Mouse (Mus musculus): ENCODE data around the gene Nell2.

Gene Nell2

DNA sequence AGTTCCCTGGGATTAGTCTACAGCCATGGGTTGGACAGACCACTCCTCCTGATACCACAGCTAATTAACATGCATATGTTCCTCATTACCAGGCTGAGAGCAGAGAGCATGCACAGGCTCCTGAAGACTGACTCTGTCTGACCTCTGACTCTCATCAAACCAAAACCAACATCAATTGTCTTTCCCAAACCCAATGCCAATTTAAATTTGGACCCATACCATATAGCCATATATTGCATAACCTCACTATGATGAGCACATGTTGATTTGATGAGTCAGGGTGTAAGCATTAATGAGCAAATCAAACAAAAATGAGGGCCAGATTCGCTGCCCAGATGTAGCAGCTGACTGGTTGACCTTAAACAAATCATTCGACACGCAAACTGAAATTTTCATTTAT lies 51.9 kb downstream of the Nell2 start:
- in situ Hi-C loops (cut with MseI, MboI): no loop called here

DNA sequence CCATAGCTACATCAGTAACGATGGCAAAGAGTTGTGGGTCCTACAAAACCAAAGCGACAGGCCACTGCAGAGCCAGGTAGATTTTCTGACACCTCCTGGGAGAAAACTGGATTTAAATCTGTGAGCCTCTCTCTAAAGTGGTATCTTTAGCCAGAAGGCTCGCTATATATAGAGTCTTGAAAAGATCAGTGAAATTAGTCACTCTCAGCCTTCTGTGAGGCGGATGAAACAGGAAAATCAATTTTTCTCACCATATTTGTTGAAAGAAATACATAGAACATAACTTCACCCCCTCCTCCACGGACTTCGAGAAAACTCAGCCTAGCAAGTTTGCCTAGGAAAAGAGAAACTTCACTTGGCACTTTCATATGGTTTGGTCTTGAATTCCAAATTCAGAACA lies 54.4 kb downstream of the Nell2 start:
- in situ Hi-C loops (cut with MseI, MboI): no loop called here

DNA sequence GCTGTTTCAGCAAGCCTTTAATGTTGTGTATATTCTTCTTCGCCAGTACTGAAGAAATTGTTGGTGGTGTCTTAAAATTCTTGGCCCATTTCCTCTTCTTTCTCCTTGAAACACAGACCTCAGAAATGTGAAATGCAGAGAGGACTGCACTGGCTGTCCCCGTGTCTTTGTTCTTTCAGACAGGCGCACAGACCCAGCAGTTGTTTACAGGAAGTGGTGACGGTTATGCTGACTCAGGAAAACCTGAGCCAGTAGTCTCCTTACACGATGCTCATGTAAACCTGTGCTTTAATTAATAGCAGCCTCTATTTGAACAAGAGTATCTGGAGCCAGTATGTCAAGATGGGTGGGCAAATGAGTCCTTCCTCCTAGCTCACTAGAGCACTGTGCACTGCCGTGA lies 61.2 kb downstream of the Nell2 start:
- in situ Hi-C loops (cut with MseI, MboI): no loop called here

DNA sequence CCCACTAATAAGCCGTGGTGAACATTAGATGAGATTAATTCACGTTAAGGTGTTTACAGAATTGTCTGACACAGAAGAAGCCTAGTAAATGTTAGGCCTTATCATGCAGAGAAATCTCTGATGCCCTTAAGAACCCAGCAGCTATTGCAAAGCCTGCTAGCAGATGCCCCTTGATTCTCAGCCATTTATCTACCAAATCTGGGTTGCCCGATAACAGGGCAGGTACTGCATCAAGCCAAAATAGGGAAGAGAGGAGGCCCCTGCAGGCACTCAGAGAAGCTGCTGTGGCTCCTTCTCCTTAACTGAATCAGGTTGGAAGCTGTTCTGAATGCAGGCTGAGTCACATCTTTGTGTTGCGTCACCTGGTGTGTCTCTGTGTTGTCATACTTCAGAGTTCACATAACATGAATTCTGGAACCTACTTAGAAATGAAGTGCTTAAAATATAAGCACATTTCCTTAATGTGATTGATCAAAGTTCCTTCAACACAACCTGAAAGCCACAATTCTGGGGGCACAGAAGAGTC lies 68.3 kb downstream of the Nell2 start:
- in situ Hi-C loops (cut with MseI, MboI): no loop called here

DNA sequence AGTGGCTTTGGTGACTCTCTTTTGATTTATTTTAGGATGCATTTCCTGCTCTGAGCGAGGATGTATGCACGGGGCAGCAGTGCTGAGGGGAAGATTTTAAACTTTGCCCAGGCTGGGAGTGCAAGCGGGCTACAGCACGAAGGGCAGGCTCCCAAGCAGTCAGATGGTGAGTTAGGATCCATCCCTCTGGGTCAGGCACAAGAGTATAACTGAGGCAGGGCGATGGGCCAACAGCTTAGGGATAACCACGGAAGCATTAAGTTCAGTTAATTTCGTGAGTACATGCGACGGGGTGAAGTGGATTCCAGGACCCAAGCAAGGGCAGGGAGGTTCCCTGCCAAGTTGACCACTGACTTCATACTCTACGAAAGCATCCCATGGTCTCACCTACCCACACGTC lies 83.8 kb downstream of the Nell2 start:
- in situ Hi-C loops (cut with MseI, MboI): no loop called here

DNA sequence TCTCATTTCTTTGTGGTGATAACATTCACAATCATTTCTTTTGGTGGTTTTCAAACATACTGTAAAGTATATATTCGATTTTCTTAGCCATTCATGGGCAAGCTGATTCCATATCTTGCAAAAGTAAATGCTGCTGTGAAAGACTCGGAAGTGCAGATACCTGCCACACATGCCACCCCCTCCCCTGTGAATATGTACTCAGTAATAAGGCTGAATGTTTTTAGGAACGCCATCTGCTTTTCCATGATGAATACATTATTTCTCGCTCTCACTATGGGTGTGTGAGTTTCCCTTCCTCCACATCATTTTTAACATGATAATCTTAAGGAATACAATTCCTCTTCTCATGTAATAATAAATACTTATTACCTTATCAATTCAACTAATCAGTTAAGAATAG lies 90.6 kb downstream of the Nell2 start:
- in situ Hi-C loops (cut with MseI, MboI): no loop called here

DNA sequence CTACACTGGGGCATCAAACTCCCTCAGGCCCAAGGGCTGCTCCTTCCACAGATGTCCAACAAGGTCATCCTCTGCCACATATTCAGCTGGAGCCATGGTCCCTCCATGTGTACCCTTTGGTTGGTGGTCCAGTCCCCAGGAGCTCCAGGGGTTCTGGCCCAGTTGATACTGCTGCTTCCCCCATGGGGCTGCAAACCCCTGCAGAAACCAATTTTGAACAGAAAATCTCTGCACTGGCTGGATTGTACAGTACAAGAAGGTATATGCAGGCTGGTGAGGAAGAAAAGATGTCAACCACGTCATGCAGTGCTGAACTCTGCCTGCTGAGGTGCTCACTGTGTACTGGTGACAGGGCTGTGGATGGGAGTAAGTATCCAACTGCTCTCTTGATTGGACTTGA lies 92.1 kb downstream of the Nell2 start:
- in situ Hi-C loops (cut with MseI, MboI): no loop called here

DNA sequence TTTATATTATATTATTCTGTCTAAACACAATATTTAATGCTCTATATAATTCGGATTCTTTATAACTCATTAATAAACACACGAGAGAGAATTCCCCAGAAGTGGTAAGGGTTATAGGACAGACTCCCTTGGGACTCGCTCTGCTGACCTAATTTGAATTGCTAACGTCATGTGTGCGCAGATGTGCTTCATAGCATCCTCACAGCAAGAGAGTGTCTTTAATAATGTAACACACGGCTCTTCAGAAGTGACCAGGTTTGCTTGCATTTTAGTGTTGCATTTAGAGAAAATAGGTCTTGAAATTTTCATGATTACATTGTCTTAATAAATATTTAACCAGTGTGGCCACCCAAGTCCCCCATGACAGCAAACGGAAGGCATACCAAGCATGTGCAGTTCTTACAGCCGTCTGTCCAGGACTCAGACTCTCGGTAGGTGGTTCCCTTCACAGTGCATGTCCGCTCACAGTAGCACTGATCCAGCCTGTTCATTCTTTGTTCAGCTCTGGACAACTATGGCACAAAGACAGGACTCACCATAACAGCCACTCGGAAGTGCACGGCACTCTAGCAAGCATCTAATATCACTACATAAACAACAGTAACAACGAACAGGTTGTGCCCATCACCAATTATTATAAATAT lies 97.1 kb downstream of the Nell2 start:
- in situ Hi-C loops (cut with MseI, MboI): no loop called here

DNA sequence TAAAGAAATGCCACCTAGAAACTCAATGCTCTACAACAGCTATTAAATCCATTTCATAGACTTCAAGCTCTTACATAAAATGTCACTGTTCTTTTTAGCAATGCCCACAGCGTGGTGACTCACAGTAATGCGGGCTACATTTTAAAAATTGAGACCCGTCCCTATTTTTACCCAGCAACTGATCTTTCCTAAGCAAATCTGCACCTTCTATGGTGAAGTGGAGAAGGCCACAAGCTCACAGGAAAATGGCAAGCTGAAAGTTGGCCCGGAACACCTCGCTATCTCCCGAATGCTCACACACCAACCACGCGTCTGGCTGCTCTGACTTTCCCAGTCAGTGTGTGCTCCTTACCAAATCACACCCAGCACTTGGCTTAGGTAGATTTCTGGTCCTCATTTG lies 98.4 kb downstream of the Nell2 start:
- in situ Hi-C loops (cut with MseI, MboI): no loop called here

DNA sequence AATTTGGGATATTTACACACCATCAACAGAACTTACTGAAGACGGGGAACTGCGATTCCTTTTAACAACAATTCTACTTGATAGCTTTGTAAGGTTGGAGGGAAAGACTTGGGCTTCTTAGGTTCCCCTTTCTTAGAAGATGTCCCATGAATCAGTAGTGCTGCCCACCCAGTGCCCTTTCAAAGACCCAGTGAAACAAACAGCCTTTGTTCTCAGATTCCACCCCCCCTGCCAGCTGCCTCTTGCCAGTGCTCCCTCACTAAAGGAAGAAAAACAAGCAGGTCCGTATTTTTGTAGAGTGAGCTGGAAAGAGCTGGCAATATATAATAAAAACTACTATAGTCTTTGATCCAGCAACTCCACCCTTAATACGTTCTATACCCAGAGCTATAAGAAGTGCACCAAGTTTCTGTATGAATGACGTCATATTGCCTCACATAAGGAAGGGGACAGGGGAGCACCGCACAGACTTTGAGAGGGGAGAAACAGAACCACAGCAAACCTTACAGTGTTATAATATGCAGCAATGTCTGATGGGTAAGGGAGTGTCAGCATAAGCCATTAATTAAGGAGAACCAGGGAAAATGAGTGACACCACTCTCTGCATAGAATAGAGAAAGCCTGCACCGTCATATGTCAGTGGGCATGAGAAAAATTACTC lies 100.2 kb downstream of the Nell2 start:
- in situ Hi-C loops (cut with MseI, MboI): no loop called here

DNA sequence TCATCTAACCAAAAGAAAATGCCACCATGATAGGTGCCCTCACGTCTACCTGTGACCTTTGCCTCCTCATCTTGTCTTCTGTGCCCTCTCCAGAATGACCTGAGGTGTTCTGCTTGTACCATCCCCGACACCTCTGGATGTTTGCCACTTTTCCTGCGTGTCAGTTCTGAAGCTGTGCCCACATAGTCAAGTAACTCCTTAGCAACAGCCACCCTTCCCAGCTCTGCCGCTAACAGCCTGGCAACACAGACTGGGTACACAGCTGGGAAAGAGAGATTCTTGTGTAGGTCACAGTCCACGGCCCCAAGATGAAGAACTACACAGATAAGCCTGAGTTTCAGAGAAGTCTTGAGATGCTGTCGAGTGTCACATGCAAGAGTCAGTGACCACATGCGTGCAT lies 103.3 kb downstream of the Nell2 start:
- in situ Hi-C loops (cut with MseI, MboI): no loop called here

DNA sequence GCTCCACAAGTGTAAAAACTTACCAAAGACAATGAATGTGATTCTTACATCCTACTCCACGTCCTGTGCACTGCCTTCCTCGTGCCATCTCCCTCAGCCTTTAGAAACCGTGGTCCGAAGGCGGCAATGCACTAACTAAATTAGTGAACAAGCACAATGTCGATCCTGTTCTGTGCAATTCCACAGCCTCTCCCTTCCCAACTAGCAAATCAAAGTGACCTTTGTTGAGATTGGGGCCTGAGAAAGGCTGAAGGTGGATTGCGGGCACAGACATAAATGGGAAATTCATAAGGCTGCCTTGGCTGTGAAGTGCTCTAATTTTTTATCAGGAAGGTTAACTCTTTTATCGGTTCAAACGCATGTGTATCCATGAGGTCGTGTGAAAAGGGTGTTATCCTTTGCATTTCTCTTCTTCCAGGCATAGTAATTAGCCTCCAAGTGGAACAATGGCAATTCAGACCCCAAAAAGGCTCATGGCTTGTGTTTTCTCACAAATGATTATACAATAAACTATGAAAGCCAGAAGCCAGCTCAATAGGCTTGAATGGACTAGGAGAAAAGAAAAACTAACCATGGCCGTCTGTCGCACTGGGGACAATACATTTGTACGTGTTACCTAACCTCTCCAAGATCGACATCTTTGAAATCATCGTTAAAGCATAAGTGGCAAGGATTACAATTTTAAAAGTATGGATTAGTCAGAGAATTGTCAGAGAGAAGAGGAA lies 106.0 kb downstream of the Nell2 start:
- in situ Hi-C loops (cut with MseI, MboI): no loop called here

DNA sequence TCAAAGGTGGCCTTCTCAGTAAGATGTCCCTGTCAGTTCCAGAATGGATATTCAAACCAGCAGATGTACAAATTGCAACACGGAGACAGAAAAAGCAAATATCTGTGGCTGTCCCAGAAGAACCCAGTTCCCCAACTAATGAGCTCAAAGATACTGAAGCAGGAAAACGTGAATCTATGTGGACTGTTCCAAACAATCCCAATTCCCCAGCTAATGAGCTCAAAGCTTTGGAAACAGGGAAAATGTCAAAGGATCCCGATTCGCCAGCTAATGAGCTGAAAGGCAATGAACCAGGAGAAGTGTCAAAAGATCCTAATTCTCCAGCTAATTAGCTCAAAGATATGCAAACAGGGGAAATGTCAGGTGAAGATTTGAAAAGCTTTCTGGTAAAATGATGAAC lies 109.7 kb downstream of the Nell2 start:
- in situ Hi-C loops (cut with MseI, MboI): no loop called here

DNA sequence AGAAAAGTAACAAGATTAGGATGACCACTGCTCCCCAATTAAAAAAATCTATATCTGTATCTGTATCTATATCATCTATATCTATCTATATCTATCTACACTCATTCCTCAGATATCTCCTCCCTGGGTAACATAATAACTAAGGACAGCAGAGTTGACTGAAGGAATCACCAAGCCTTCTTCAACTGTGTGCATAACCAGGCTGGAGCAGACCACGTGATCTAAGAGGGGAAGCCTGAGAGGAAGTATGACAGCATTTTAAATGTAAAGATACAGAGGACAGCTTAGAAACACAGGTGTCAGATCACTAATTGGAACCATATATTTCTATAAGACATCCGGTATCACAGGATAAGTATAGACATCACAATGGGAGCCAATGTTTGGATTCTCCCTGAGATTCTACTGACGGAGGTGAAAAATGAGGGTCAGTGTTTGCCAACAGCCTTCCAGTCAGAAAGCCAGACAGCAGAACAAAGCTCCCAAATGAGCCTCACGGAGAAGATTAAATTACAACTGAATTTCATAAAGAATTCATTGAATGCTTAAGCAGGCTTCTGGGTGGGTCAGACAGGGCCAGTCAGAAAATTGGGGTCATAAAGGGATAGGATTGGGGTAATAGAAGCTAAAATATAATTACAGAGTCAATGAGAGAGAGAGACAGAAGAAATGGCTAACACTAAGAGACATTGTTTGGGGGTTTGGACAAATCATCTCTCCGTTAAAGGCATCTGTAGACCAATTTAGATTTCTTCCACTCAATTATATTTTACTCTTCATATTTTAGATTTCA lies 116.2 kb downstream of the Nell2 start:
- in situ Hi-C loops (cut with MseI, MboI): no loop called here

DNA sequence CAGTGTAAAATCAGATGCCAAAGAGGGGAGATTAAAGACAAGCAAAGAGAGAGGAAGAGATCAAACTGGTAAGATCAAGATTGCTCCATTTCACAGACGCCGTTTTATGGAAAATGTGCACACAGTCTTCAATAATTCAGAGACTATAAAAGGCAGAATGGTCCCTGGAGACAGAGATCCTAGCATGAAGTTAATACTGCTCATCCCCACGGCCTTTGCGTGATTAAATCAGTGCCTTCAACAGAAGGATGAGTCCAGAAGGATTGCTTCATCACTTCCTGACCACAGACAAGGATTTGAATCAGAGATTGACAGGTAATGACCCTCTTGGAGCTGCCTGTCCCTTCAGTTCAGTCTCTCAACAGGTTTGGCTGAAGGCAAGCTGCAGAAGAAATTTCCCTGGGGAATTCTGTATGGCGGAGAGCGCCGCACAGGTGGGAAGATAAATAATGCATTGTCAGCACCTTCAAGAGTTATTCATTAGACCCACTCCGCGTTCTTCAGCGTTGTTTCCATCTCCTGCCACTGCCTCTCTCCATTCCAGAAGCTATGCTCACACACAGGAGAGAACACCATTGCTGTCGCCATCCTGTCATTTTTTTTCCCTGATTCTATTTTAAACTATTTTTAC lies 118.0 kb downstream of the Nell2 start:
- in situ Hi-C loops (cut with MseI, MboI): no loop called here

DNA sequence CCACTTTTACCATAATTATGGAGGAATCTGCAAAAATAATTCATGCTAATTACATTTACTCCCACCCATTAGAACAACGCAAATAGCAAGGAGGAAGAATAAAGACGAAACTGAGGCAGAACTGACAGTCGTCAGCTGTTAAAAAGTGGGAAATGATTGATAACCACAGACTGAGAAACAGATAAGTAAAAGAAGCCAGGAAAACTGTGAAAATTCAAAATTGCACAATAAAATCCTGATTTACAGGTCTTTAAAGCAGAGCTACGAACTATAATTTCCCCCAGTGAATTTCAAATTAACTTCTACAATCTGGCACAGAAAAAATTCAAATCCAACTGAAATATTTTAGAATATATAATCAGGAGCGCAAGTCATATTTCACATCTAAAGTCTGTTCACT lies 138.0 kb downstream of the Nell2 start:
- in situ Hi-C loops (cut with MseI, MboI): no loop called here

DNA sequence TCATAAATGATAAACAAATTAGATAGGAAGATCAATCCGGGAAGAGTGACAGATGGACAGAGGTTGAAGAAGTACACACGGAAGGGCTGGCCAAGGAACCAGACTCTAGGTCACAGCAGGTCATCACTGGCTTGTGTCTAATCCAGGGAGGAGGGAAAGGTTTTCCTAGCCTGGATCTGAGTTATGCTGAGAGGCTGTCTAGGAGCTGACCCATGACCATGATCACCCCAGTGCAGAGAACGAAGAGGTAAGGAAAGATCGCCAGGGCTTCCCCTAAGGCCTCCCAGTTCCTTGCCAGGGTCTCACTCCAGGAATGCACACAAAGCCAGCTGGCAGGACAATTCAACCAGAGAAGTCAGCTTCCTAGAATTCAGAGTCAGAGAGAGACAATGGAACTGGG lies 139.4 kb downstream of the Nell2 start:
- in situ Hi-C loops (cut with MseI, MboI): no loop called here

DNA sequence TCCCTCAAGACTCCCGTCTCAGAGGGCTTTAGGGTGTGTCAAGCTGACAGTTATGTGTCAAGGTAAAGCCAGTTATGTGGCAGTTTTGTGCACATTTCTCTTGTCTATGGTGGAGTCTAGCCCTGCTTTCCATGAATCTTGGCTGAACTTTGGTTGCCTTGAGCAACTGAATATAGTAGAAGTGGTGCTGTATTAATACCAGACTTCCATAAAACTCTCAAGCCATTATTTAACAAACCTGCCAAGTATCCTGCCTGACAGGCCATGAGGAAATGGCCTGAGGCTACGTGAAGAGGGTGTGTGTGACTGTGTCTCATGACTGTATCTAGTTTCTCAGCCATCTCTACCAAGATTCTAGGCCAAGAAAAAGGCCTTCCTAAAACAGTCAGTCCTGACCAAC lies 147.5 kb downstream of the Nell2 start:
- in situ Hi-C loops (cut with MseI, MboI): no loop called here

DNA sequence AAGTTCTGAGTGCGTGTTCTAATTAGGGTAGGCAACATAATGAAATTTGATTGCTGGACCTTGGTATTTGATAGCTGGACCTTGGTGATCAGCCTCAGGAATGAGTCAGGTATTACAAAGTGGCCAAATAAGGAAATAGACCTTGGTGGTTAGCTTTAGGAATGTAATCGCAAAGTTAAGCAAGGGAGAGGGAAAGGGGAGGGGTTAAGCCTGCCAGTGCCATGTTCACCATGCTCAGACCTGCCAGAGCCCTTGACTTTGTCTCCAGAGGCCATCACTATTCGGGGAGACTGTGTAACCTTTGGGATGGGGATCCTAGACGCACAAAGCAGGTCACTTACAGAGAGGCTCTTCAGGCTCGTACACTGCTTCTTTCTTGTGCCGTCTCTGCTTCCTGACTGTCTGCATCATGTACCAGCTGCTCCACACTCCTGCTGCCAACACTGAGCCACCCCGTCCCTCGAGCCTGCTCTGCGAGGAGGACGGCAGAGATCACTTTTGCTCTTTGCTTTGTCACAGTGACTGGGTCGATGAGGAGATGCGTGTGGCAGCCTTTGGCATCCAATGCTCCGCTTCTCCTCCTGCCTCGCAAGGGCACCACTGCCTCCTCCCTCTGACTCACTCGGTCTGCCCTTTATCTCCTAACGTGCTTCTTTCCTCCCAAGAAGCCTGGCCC lies 157.5 kb downstream of the Nell2 start:
- in situ Hi-C loops (cut with MseI, MboI): no loop called here

DNA sequence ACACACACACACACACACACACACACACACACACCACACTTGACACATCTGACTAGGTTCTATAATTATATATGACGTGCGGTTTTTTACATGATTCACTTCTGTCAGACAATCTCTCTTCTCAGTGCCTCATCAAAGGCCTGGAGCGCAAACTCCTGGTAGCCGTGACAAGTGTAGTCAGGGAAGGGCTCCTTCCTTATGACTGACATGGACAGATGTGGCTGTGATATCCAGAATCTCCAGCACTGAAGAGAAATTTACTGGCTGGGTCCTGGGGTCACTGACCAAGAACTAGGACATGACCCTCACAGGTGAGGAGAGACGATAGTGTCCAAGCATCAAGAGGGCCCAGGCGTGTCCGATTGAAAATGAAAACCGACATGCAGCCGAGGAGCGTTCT lies 160.2 kb downstream of the Nell2 start:
- in situ Hi-C loops (cut with MseI, MboI): no loop called here

DNA sequence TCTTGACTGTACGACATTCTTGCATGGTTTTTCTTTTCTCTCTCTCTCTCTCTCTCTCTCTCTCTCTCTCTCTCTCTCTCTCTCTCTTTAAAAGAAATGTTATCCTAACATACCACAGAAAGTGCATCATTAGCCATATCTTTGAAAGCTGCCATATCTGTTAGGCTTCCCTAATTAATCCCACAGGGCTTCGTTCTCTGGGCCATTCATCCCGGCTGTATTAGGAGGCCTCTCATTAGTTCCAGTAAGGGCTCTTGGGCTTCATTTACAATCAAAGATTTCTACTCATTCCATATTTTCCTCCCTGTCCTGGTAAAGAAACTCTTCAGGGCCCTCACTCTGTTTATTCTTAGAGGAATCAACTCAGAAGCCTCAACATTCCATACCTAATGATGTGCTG lies 161.9 kb downstream of the Nell2 start:
- in situ Hi-C loops (cut with MseI, MboI): no loop called here
